Comparison of ENCODE assay signal across 8 mouse cellular contexts in genomic region chr8:22192660-22193431, GRCm38 (mm10). TPM values are rescaled to one million over a fixed set of nuclear protein-coding genes. Genes with fewer than 3 reads are reported as not detected.
DNase-seq lines count a peak whose midpoint lies in the region; ATAC-seq lines count a peak whose summit lies in the region.

Gene Vps36, plus strand, starts transcription at chr8:22192809.

- H3K27ac ChIP-seq in hindbrain, embryonic 12.5 days: peak within 1 kb of the TSS; percentile 97

- WGBS in hindbrain, embryonic 12.5 days: under 1% methylated on average over 70 of the region's 73 CpGs

- peak within 1 kb of the TSS; percentile 95 for H3K9ac ChIP-seq in hindbrain, embryonic 12.5 days

- no peaks in the 10 kb centered on the region for H3K36me3 ChIP-seq in hindbrain, embryonic 12.5 days

- DNase-seq in Muller cell, postnatal 12 days (ENCODE audit: inconsistent ontology term): peak; percentile 93
- peak; percentile 88 for DNase-seq in cerebellum, adult 9-11 months
- peak; percentile 72 to 88 for DNase-seq in frontal cortex, postnatal 10 days (ENCODE audit: low spot score in 2 of 2)
- peak; percentile 87 to 90 for DNase-seq in layer of hippocampus, postnatal 14 days (ENCODE audit: low spot score in 2 of 2)
- peak; percentile 92 for DNase-seq in lung, postnatal 14 days
- DNase-seq in retina, adult 2 months (ENCODE audit: low read depth, low spot score): peak; percentile 73
- DNase-seq in thymus, postnatal 36 days: peak; percentile 83 to 87

- H3K4me3 ChIP-seq in hindbrain, embryonic 12.5 days: peak within 1 kb of the TSS; percentile 79

- 0 out of 2 replicates have a peak, but pooled peaks cover 3% of the 10 kb centered on the region for H3K27me3 ChIP-seq in hindbrain, embryonic 12.5 days

- ATAC-seq in hindbrain, embryonic 12.5 days (ENCODE audit: low FRiP score): peak; percentile 97

- H3K4me2 ChIP-seq in hindbrain, embryonic 12.5 days (replicated peaks): peak within 1 kb of the TSS; percentile 71

- peaks cover 12% of the 10 kb centered on the region for H3K4me1 ChIP-seq in hindbrain, embryonic 12.5 days

- no peaks in the 10 kb centered on the region for H3K9me3 ChIP-seq in hindbrain, embryonic 12.5 days (replicated peaks)

RNA-seq across cellular contexts. Expression of gene Vps36, which starts in this region (rescaled TPM):
- 39.4 and 39.9 TPM in 2 replicates for polyA plus RNA-seq in hindbrain, embryonic 12.5 days (2016; fragmentation: Nextera tagmentation; extraction: Ambion mirVana)
- 10 to 100 TPM; 31.6 to 37.6 TPM for total RNA-seq in layer of hippocampus, postnatal 14 days (2021)

Comparison
In these comparisons a context has a peak if more than half of its experiments do, and no peak if none do; other contexts are left out.
1. Peak in every context shown above with its lines: DNase-seq, ATAC-seq, H3K4me3 ChIP-seq and H3K27ac ChIP-seq.